Comparison of ENCODE assay signal across 7 mouse cellular contexts in genomic region chr1:177258343-177259037, GRCm38 (mm10). TPM values are rescaled to one million over a fixed set of nuclear protein-coding genes. Genes with fewer than 3 reads are reported as not detected.
DNase-seq lines count a peak whose midpoint lies in the region; ATAC-seq lines count a peak whose summit lies in the region.

No protein-coding gene starts in this region.

- H3K27ac ChIP-seq in embryonic facial prominence, embryonic 11.5 days (replicated peaks; ENCODE audit: low read depth, low read length): peak overlapping the region; percentile 98
- H3K27ac ChIP-seq in limb, embryonic 11.5 days (replicated peaks; ENCODE audit: low read depth, low read length): peak overlapping the region; percentile 98
- peak overlapping the region; percentile 100 for H3K27ac ChIP-seq in midbrain, embryonic 14.5 days (replicated peaks; ENCODE audit: low read depth, low read length)

- peak overlapping the region; percentile 91 for H3K4me3 ChIP-seq in embryonic facial prominence, embryonic 11.5 days (ENCODE audit: low read depth, low read length)
- peak overlapping the region; percentile 89 for H3K4me3 ChIP-seq in limb, embryonic 11.5 days (ENCODE audit: low read depth, low read length)
- H3K4me3 ChIP-seq in midbrain, embryonic 14.5 days (replicated peaks; ENCODE audit: low read depth, low read length): peak overlapping the region; percentile 92

- H3K4me2 ChIP-seq in embryonic facial prominence, embryonic 11.5 days (ENCODE audit: low read depth, low read length): peak overlapping the region; percentile 67
- peak overlapping the region; percentile 86 for H3K4me2 ChIP-seq in limb, embryonic 11.5 days (ENCODE audit: low read depth, severe bottlenecking)
- H3K4me2 ChIP-seq in midbrain, embryonic 14.5 days (ENCODE audit: low read length): peak overlapping the region; percentile 85

- no peaks in the 10 kb centered on the region for H3K9me3 ChIP-seq in embryonic facial prominence, embryonic 11.5 days (replicated peaks; ENCODE audit: control insufficient read depth, low read length)
- H3K9me3 ChIP-seq in limb, embryonic 11.5 days (ENCODE audit: control insufficient read depth, low read length): no peaks in the 10 kb centered on the region
- no peaks in the 10 kb centered on the region for H3K9me3 ChIP-seq in midbrain, embryonic 14.5 days (ENCODE audit: control insufficient read depth, low read length)

- peak; percentile 91 for DNase-seq in adrenal gland, postnatal 14 days
- DNase-seq in embryonic facial prominence, embryonic 11.5 days (ENCODE audit: low spot score): peak; percentile 91
- peak; percentile 99 for DNase-seq in heart, adult 11 months
- peak; percentile 80 for DNase-seq in kidney, adult 18-20 months
- DNase-seq in limb, embryonic 11.5 days (ENCODE audit: low spot score): peak; percentile 89
- peak; percentile 92 for DNase-seq in midbrain, embryonic 14.5 days
- DNase-seq in spleen, adult 18-20 months: peak; percentile 81 to 82

- peak overlapping the region; percentile 91 for H3K9ac ChIP-seq in embryonic facial prominence, embryonic 11.5 days (replicated peaks; ENCODE audit: low read length)
- peak overlapping the region; percentile 91 for H3K9ac ChIP-seq in limb, embryonic 11.5 days (ENCODE audit: low read length)
- peak overlapping the region; percentile 98 for H3K9ac ChIP-seq in midbrain, embryonic 14.5 days (replicated peaks; ENCODE audit: low read length)

- under 1% methylated on average over 32 of the region's 86 CpGs for WGBS in embryonic facial prominence, embryonic 11.5 days
- under 1% methylated on average over 61 of the region's 86 CpGs for WGBS in limb, embryonic 11.5 days
- WGBS in midbrain, embryonic 14.5 days: under 1% methylated on average over 54 of the region's 86 CpGs

- no peaks in the 10 kb centered on the region for H3K36me3 ChIP-seq in embryonic facial prominence, embryonic 11.5 days (replicated peaks; ENCODE audit: control insufficient read depth, insufficient read depth, low read depth, low read length)
- H3K36me3 ChIP-seq in limb, embryonic 11.5 days (ENCODE audit: control insufficient read depth, insufficient read depth, low read length): no peaks in the 10 kb centered on the region
- no peaks in the 10 kb centered on the region for H3K36me3 ChIP-seq in midbrain, embryonic 14.5 days (ENCODE audit: control insufficient read depth, insufficient read depth, low read length)

- no peaks in the 10 kb centered on the region; the same call in 1 of the 2 replicates for H3K4me1 ChIP-seq in embryonic facial prominence, embryonic 11.5 days (ENCODE audit: control insufficient read depth, insufficient read depth, low read length)
- H3K4me1 ChIP-seq in limb, embryonic 11.5 days (ENCODE audit: control insufficient read depth, insufficient read depth, low read length): no peaks in the 10 kb centered on the region
- H3K4me1 ChIP-seq in midbrain, embryonic 14.5 days (ENCODE audit: control insufficient read depth, insufficient read depth, low read length): peaks cover 12% of the 10 kb centered on the region

- H3K27me3 ChIP-seq in embryonic facial prominence, embryonic 11.5 days (ENCODE audit: control insufficient read depth, insufficient read depth, low read length): no peaks in the 10 kb centered on the region
- H3K27me3 ChIP-seq in limb, embryonic 11.5 days (ENCODE audit: control insufficient read depth, insufficient read depth, low read length): no peaks in the 10 kb centered on the region
- no peaks in the 10 kb centered on the region for H3K27me3 ChIP-seq in midbrain, embryonic 14.5 days (ENCODE audit: control insufficient read depth, insufficient read depth, low read length)

- peak; percentile 92 for ATAC-seq in embryonic facial prominence, embryonic 11.5 days (replicated peaks; ENCODE audit: insufficient number of reproducible peaks, low FRiP score, low TSS enrichment, low read depth)
- ATAC-seq in limb, embryonic 11.5 days (ENCODE audit: insufficient number of reproducible peaks, low FRiP score, low TSS enrichment, low read depth): peak; percentile 91
- ATAC-seq in midbrain, embryonic 14.5 days (ENCODE audit: low FRiP score, low TSS enrichment): peak; percentile 88

RNA-seq across cellular contexts. Expression of gene Akt3, which starts 0.5 kb away (rescaled TPM):
- 26.9 and 33.3 TPM in 2 replicates for total RNA-seq in adrenal gland, postnatal 14 days (2021)
- 13.5 and 15.2 TPM in 2 replicates for polyA plus RNA-seq in embryonic facial prominence, embryonic 11.5 days (2014; fragmentation: Nextera tagmentation; extraction: Ambion mirVana)
- 9.8 and 10.8 TPM in 2 replicates for polyA plus RNA-seq in limb, embryonic 11.5 days (2014; fragmentation: Nextera tagmentation; extraction: Ambion mirVana)
- 27.3 and 33.7 TPM in 2 replicates for polyA plus RNA-seq in midbrain, embryonic 14.5 days (2014; fragmentation: Nextera tagmentation; extraction: Ambion mirVana)

Comparison
In these comparisons a context has a peak if more than half of its experiments do, and no peak if none do; other contexts are left out.
1. Peak in every context shown above with its lines: DNase-seq, ATAC-seq, H3K4me3 ChIP-seq and H3K27ac ChIP-seq.